Comparison of ENCODE assay signal across 7 mouse cellular contexts in genomic region chr2:155592137-155592853, GRCm38 (mm10). TPM values are rescaled to one million over a fixed set of nuclear protein-coding genes. Genes with fewer than 3 reads are reported as not detected.
DNase-seq lines count a peak whose midpoint lies in the region; ATAC-seq lines count a peak whose summit lies in the region.

Gss (minus strand) TSS chr2:155592810.

- H3K4me1 ChIP-seq in intestine, embryonic 16.5 days (ENCODE audit: control insufficient read depth, insufficient read depth, low read length): peaks cover 23% of the 10 kb centered on the region
- H3K4me1 ChIP-seq in midbrain, embryonic 11.5 days (ENCODE audit: control insufficient read depth, insufficient read depth, low read length): peaks cover 4% of the 10 kb centered on the region

- H3K36me3 ChIP-seq in intestine, embryonic 16.5 days (ENCODE audit: control insufficient read depth, insufficient read depth, low read length): no peaks in the 10 kb centered on the region
- no peaks in the 10 kb centered on the region for H3K36me3 ChIP-seq in midbrain, embryonic 11.5 days (ENCODE audit: control insufficient read depth, insufficient read depth, low read length)

- H3K9me3 ChIP-seq in intestine, embryonic 16.5 days (ENCODE audit: control insufficient read depth, low read length): no peaks in the 10 kb centered on the region
- H3K9me3 ChIP-seq in midbrain, embryonic 11.5 days (ENCODE audit: control insufficient read depth, low read length): no peaks in the 10 kb centered on the region

- H3K27me3 ChIP-seq in intestine, embryonic 16.5 days (replicated peaks; ENCODE audit: control insufficient read depth, insufficient read depth, low read length): no peaks in the 10 kb centered on the region
- H3K27me3 ChIP-seq in midbrain, embryonic 11.5 days (ENCODE audit: control insufficient read depth, insufficient read depth, low read length): no peaks in the 10 kb centered on the region

- ATAC-seq in intestine, embryonic 16.5 days: peak; percentile 85
- ATAC-seq in midbrain, embryonic 11.5 days (ENCODE audit: low FRiP score): peak; percentile 95

- H3K9ac ChIP-seq in intestine, embryonic 16.5 days (ENCODE audit: low read depth, low read length): peak within 1 kb of the TSS; percentile 76
- H3K9ac ChIP-seq in midbrain, embryonic 11.5 days (ENCODE audit: low read length): peak within 1 kb of the TSS; percentile 76

- peak within 1 kb of the TSS; percentile 59 for H3K4me3 ChIP-seq in intestine, embryonic 16.5 days (ENCODE audit: low read length)
- peak within 1 kb of the TSS; percentile 57 for H3K4me3 ChIP-seq in midbrain, embryonic 11.5 days (ENCODE audit: low read depth, low read length)

- WGBS in intestine, embryonic 16.5 days: under 1% methylated on average over 53 of the region's 53 CpGs
- WGBS in midbrain, embryonic 11.5 days: under 1% methylated on average over 53 of the region's 53 CpGs

- H3K4me2 ChIP-seq in intestine, embryonic 16.5 days (ENCODE audit: low read depth, low read length): peak within 1 kb of the TSS; percentile 74
- H3K4me2 ChIP-seq in midbrain, embryonic 11.5 days: peak within 1 kb of the TSS; percentile 75

- intact Hi-C loops in left cerebral cortex, postnatal 36 days (cut with DNase I): loop anchor here (2.0 kb wide), 1 partner anchor 75 kb away; the partner anchor contains the start of gene Acss2

- peak; percentile 98 for DNase-seq in adrenal gland, adult 8-10 months
- peak; percentile 100 for DNase-seq in embryo, embryonic 9.5 days (ENCODE audit: extremely low spot score)
- peak; percentile 100 for DNase-seq in gastrocnemius, postnatal 4 days (ENCODE audit: low spot score in 2 of 2)
- DNase-seq in left cerebral cortex, postnatal 36 days (ENCODE audit: low spot score in 2 of 2): peak; percentile 98 to 99
- DNase-seq in midbrain, embryonic 11.5 days (ENCODE audit: low spot score, missing footprints): peak; percentile 100
- peak; percentile 98 for DNase-seq in skeletal muscle tissue, adult 2 months (ENCODE audit: low read depth, low spot score)

- peak within 1 kb of the TSS; percentile 93 for H3K27ac ChIP-seq in intestine, embryonic 16.5 days (ENCODE audit: low read length)
- H3K27ac ChIP-seq in midbrain, embryonic 11.5 days (ENCODE audit: low read depth, low read length): peak within 1 kb of the TSS; percentile 76

RNA-seq across cellular contexts. Expression of gene Gss, which starts in this region (rescaled TPM):
- total RNA-seq in adrenal gland, adult 8-10 months (2022): 10 to 100 TPM; 57.8 to 78.0 (median 72.3) TPM
- total RNA-seq in gastrocnemius, postnatal 4 days (2021): 10 to 100 TPM; 12.4 to 14.2 TPM
- 143 and 158 TPM in 2 replicates for polyA plus RNA-seq in intestine, embryonic 16.5 days (2015; fragmentation: Nextera tagmentation; extraction: Ambion mirVana)
- total RNA-seq in left cerebral cortex, postnatal 36 days (2021): 10 to 100 TPM; 14.1 to 15.7 TPM
- 14.7 and 17.5 TPM in 2 replicates for polyA plus RNA-seq in midbrain, embryonic 11.5 days (2014; fragmentation: Nextera tagmentation; extraction: Ambion mirVana)

Comparison
In these comparisons a context has a peak if more than half of its experiments do, and no peak if none do; other contexts are left out.
1. Peak in every context shown above with its lines: DNase-seq, ATAC-seq, H3K4me3 ChIP-seq and H3K27ac ChIP-seq.